Mouse (Mus musculus) neural tube, embryonic 14.5 days (tissue): ENCODE data around the gene Tnfrsf23. TPM values are rescaled to one million over a fixed set of nuclear protein-coding genes. Genes with fewer than 3 reads are reported as not detected.
A peak's percentile ranks its signal among the peaks of the same experiment; 100 is the strongest.

ENCODE experiments used
- ATAC-seq: fragments of 200-750 bp; cut with Nextera tagmentation; 2 replicates; pipeline ENCODE4 v1.8.0; 2017; ENCODE audit warnings: low read depth, mild to moderate bottlenecking, moderate TSS enrichment, moderate library complexity
- H3K27ac ChIP-seq: fragments of 300-500 bp; sonication (generic); 2 replicates; pipeline ENCODE4 v1.5.1; 2014; ENCODE audit warnings: low read depth, mild to moderate bottlenecking, control low read depth, low read length, moderate library complexity, mixed read lengths
- H3K27me3 ChIP-seq: fragments of 300-500 bp; sonication (generic); 2 replicates; pipeline ENCODE4 v1.6.1; 2014; ENCODE audit warnings: low read length; ENCODE audit not compliant: control insufficient read depth, insufficient read depth
- H3K36me3 ChIP-seq: fragments of 300-500 bp; sonication (generic); 2 replicates; pipeline ENCODE4 v1.6.1; 2014; ENCODE audit warnings: low read length, mixed read lengths; ENCODE audit not compliant: control insufficient read depth, insufficient read depth
- H3K4me1 ChIP-seq: fragments of 300-500 bp; sonication (generic); 2 replicates; pipeline ENCODE4 v1.6.1; 2014; ENCODE audit warnings: low read length; ENCODE audit not compliant: control insufficient read depth, insufficient read depth
- H3K4me2 ChIP-seq: fragments of 300-500 bp; sonication (generic); 2 replicates; pipeline ENCODE4 v1.6.1; 2014; ENCODE audit warnings: mild to moderate bottlenecking, low read depth, low read length, control low read depth
- H3K4me3 ChIP-seq: fragments of 300-500 bp; sonication (generic); 2 replicates; pipeline ENCODE4 v1.5.1; 2014; ENCODE audit warnings: low read depth, low read length, control low read depth, mixed read lengths
- H3K9ac ChIP-seq: fragments of 300-500 bp; sonication (generic); replicated peaks from 2 replicates; pipeline ENCODE4 v1.6.1; 2014; ENCODE audit warnings: low read depth, mild to moderate bottlenecking, control low read depth, low read length, mixed read lengths
- H3K9me3 ChIP-seq: fragments of 300-500 bp; sonication (generic); 2 replicates; pipeline ENCODE4 v1.6.1; 2016; ENCODE audit warnings: low read length; ENCODE audit not compliant: control insufficient read depth
- WGBS: fragments of 180-500 bp; shearing (Covaris S2); extraction: QIAGEN DNeasy Blood & Tissue Kit; methylation state at CpG from one replicate; pipeline ENCODE4 v1.1.7; 2014; 5-methylcytosine and 5-hydroxymethylcytosine counted together
- polyA plus RNA-seq: library from polyadenylated mRNA; unstranded; fragments of >200 nt; fragmentation: Nextera tagmentation; extraction: Ambion mirVana; gene quantifications from 2 replicates; pipeline ENCODE4 v1.2.1, GENCODE M21; 2014

The Tnfrsf23 gene
- polyA plus RNA-seq, 1 experiment from 2014 or later = 0.98 TPM

DNA sequence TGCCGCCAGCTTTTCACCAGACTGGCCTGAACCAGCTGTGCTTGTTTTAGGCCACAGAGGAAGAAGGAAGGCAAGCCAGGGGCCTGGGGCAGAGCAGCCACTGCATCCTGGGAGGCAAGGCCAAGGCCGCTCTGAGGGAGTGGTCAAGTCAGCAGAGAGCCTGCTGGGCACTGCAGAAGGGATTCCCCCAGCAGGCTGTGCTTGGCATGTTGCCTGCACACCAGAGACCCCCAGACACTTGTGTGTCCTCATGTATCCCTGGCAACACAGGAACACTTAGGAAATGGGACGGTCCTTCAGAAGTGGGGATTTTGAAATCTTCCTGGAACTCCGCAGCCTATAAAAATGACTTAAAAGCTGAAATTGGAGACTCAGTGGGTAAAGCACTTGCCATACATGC, 26.4 kb upstream of the Tnfrsf23 start:
- no peak overlapping the region for H3K9ac ChIP-seq
- 60% methylated on average over 4 of the region's 4 CpGs for WGBS
- no peak overlapping the region for H3K4me2 ChIP-seq
- H3K27ac ChIP-seq = no peak overlapping the region
- ATAC-seq = no peak
- H3K36me3 ChIP-seq = peaks cover 16% of the 10 kb centered on the region; the same call in 1 of the 2 replicates
- no peak overlapping the region for H3K4me3 ChIP-seq
- no peaks in the 10 kb centered on the region for H3K9me3 ChIP-seq
- H3K4me1 ChIP-seq = peaks cover 8% of the 10 kb centered on the region; the same call in 1 of the 2 replicates
- no peaks in the 10 kb centered on the region for H3K27me3 ChIP-seq

DNA sequence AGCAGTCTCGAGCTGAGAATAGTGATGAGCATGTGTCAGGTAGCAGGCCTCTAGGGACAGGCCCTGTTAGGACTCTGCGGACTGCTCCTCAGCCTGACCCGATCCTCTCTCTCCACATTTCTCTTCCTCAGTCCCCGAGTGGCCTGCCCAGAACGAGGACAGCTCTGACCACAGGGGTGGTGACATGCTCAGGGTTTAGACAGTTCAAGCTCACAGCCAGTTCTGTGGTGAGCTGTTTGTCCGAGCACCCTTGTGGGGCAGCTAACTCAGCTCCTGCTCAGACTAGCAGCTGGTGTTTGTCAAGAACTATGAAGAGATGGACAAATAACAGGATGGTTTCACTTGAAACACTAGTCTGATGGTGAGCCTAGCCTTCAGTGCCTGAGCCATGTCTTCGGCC, 25.7 kb upstream of the Tnfrsf23 start:
- ATAC-seq = no peak
- peaks cover 16% of the 10 kb centered on the region; the same call in 1 of the 2 replicates for H3K36me3 ChIP-seq
- 75% methylated on average over 7 of the region's 7 CpGs for WGBS

DNA sequence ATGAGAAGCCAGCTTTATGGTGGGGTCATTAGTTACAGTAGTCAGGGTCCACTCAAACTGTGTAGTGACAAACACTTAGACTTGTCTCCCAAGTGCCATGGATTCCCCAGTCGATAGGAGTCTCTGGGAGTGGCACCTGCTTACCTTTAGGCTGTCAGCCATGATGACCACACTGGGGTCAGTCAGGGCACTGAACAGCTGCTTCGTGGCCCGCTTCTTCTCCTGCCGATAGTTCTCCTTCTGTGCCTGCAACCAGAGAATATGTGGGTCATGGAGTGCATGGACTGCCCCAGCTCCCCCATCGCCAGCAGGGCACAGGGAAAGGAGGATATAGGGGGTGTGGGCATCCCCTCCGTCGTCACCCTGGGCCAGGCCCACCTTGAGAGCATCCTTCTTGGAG, 23.7 kb upstream of the Tnfrsf23 start:
- Histone ChIP-seq H3K9ac (no peak overlapping the region), H3K36me3 (peaks cover 5% of the 10 kb centered on the region; the same call in 1 of the 2 replicates), H3K4me2 (no peak overlapping the region), H3K27ac (no peak overlapping the region), H3K27me3 (no peaks in the 10 kb centered on the region), H3K9me3 (no peaks in the 10 kb centered on the region), H3K4me3 (no peak overlapping the region), H3K4me1 (peaks cover 8% of the 10 kb centered on the region; the same call in 1 of the 2 replicates)
- ATAC-seq = no peak
- 87% methylated on average over 7 of the region's 7 CpGs for WGBS

More for the DNA sequence above, 25.7 kb upstream of the Tnfrsf23 start:
- Histone ChIP-seq H3K27me3 (no peaks in the 10 kb centered on the region), H3K9me3 (no peaks in the 10 kb centered on the region), H3K9ac (no peak overlapping the region), H3K4me3 (no peak overlapping the region), H3K4me1 (peaks cover 8% of the 10 kb centered on the region; the same call in 1 of the 2 replicates), H3K4me2 (no peak overlapping the region), H3K27ac (no peak overlapping the region; the same call in 1 of the 2 replicates)

DNA sequence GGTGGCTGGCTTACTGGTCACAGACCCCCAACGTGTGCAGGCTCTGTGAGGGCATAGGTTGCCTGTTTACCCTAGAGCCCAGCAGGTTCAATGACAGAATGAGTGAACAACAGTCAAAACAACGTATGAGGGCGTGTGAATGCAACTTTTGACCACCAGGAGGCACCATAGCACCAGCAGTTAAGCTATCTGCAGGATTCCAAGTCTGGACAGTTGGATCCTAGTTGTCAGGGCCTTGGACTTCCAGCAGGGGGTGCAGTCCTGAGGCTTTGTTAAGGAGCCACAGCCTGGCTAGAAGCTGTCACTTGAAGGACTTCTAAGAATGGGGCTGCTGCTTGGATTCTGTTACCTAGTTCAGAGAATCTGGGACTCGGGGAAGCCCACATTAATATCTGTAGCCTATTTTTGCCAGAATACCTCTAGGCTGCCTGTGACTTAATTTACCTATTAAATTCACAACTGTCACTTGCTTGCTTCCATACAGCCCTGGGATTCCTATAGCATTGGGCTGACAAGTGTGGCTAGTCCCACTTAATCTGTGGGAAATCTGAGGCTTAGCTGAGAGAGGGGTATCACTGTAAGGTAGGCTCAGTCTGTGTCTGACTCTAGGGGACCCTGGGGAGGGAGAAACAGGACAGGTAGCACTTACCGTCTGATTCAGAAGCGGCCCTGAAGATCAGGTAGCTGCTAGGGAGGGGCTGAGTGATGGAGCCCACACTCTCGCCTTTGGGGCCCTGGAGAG, 21.2 kb upstream of the Tnfrsf23 start:
- no peak overlapping the region for H3K4me2 ChIP-seq
- peak overlapping the region; percentile 28; the same call in 1 of the 2 replicates for H3K27ac ChIP-seq
- no peaks in the 10 kb centered on the region for H3K9me3 ChIP-seq
- ATAC-seq = peak; percentile 86
- WGBS = 34% methylated on average over 7 of the region's 7 CpGs
- no peak overlapping the region for H3K4me3 ChIP-seq
- no peaks in the 10 kb centered on the region for H3K27me3 ChIP-seq
- H3K36me3 ChIP-seq = peaks cover 3% of the 10 kb centered on the region; the same call in 1 of the 2 replicates
- no peak overlapping the region for H3K9ac ChIP-seq
- no peaks in the 10 kb centered on the region; the same call in 1 of the 2 replicates for H3K4me1 ChIP-seq

DNA sequence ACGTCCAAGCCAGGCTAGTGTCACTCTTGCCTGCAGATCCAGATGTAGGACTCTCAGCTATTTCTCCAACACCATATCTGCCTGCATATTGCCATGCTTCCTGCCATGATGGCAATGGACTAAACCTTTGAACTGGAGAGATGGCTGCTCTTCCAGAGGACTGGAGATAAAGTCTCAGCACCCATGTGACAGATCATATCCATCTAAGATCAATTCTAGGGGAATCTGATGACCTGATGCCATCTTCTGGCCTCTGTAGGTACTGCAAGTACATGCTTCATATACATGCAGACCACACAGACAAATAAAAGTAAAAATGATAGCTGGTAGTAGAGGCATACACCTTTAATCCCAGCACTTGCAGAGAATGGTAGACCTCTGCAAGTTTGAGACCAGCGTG, 10.5 kb upstream of the Tnfrsf23 start:
- Histone ChIP-seq H3K4me3 (no peak overlapping the region), H3K27me3 (no peaks in the 10 kb centered on the region), H3K4me2 (no peak overlapping the region), H3K4me1 (no peaks in the 10 kb centered on the region), H3K36me3 (peaks cover 47% of the 10 kb centered on the region), H3K9ac (no peak overlapping the region), H3K27ac (no peak overlapping the region), H3K9me3 (no peaks in the 10 kb centered on the region)
- ATAC-seq = no peak
- 69% methylated on average over 2 of the region's 2 CpGs for WGBS

DNA sequence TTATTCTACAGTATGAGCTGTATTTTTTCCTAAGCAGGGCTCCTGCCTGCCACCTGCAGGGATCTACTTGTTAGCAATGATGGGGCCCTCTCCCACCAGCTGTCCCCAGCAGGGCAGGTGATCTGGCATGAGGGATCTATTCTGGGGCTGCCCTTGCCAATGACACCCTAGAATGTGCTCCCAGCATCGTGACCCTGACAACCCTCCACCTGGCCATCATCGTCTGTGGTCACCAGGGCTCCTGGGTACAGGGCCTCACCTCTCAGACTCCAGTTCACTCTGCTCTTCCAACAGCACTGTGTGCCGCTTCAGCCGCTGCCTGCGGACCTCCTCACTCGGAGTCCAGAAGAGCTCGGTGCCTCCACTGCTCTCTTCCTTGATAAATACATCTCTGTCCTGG, 8.9 kb upstream of the Tnfrsf23 start:
- H3K4me2 ChIP-seq = no peak overlapping the region
- no peaks in the 10 kb centered on the region for H3K27me3 ChIP-seq
- H3K36me3 ChIP-seq = peaks cover 62% of the 10 kb centered on the region
- no peak overlapping the region for H3K27ac ChIP-seq
- ATAC-seq = no peak
- H3K9me3 ChIP-seq = no peaks in the 10 kb centered on the region
- H3K4me3 ChIP-seq = no peak overlapping the region
- whole genome bisulfite sequencing = 92% methylated on average over 7 of the region's 7 CpGs
- H3K9ac ChIP-seq = no peak overlapping the region
- no peaks in the 10 kb centered on the region for H3K4me1 ChIP-seq

DNA sequence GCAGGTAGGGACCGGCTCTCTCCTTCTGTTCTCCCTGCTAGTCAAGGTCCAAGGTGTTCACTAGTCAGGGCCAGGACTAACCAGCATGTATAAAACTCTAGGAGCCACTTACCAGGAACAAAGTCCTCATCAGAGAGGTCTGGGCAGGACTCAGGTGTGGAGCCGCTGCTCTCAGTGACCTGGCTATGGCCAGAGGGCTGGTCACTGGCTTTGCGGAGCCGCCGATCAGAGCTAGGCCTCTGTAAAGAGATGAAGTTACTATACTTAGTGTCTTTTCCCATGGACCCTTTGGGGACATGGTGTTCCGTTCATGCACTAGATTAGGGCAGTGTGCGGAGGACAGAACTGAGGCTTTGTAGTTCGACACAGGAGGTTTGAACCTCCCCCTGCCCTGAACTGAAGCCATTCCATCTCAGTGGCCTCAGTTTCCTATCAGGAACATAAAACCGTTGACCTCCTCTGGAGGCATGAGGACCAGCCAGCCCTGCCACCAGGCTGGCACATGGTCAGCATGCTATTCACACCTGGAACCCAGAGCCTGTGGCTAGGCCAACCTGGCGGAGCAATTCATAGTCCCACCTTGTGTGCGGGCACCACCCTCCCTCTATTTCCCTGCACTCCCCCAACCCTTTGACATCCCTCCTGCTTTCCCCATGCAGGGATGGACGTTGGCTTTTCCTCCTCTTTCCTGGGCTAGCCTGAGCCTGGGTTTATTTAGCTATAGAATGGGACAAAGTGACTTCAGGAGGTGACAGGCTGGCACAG, 7.3 kb upstream of the Tnfrsf23 start:
- 94% methylated on average over 12 of the region's 12 CpGs for WGBS
- Histone ChIP-seq H3K4me2 (no peak overlapping the region), H3K9me3 (no peaks in the 10 kb centered on the region), H3K4me3 (no peak overlapping the region), H3K4me1 (no peaks in the 10 kb centered on the region), H3K27me3 (no peaks in the 10 kb centered on the region), H3K36me3 (peaks cover 62% of the 10 kb centered on the region), H3K9ac (no peak overlapping the region), H3K27ac (no peak overlapping the region)
- no peak for ATAC-seq

DNA sequence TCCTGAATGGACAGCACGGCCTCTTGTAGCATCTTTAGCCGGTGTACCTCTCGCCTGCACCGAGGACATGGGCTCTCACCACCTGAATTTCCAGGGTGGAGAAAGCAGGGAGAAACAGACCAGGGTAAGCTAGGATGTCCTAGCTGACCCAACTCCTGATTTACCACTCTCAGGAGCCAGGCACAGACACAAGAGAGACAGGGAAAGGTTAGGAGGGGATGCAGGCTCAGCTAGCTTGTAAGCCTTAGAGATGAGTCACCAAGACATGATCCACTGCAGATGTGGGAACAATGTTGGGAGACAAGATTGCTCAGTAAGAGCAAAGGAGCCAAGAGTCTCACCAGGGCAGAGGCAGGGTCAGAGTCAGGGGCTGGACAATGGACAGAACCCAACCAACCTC, 6.2 kb upstream of the Tnfrsf23 start:
- Histone ChIP-seq H3K9ac (no peak overlapping the region), H3K27ac (no peak overlapping the region), H3K36me3 (peaks cover 58% of the 10 kb centered on the region), H3K4me3 (no peak overlapping the region), H3K27me3 (no peaks in the 10 kb centered on the region), H3K9me3 (no peaks in the 10 kb centered on the region), H3K4me2 (no peak overlapping the region), H3K4me1 (no peaks in the 10 kb centered on the region)
- WGBS = 98% methylated on average over 4 of the region's 4 CpGs
- no peak for ATAC-seq

DNA sequence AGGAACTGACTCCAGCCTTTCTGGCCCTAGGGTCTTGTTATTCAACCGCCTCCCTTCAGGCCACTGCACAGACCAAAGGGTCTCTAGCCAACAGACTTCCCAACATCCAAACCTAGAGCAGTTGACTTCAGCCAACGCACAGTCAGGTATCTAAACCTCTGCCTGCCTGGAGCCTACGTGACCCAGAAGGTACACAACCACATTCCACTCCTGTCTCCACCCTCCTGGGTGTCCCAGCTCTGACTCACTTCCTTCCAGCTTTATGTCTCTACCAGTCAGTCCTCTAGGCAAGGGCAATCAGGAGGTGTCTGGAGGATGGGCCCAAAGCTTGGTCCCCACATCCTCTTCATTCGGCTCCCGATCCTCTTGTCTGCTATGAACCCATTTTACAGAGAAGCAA, 5.5 kb upstream of the Tnfrsf23 start:
- no peaks in the 10 kb centered on the region for H3K4me1 ChIP-seq
- no peaks in the 10 kb centered on the region for H3K27me3 ChIP-seq
- no peaks in the 10 kb centered on the region for H3K9me3 ChIP-seq
- H3K9ac ChIP-seq = no peak overlapping the region
- 95% methylated on average over 5 of the region's 5 CpGs for WGBS
- no peak overlapping the region for H3K4me2 ChIP-seq
- no peak overlapping the region for H3K27ac ChIP-seq
- no peak for ATAC-seq
- H3K36me3 ChIP-seq = peaks cover 58% of the 10 kb centered on the region
- no peak overlapping the region for H3K4me3 ChIP-seq
